Mouse (Mus musculus): Measurements from ENCODE around the gene Tmem41b.

Gene Tmem41b

GRCm38 (mm10) chr7:109924965-109925364, 61.8 kb downstream of the Tmem41b start:
- no peak for TF ChIP-seq NANOG (IDR thresholded peaks at IDR 0.05; ENCODE audit: borderline replicate concordance, low read length)
- no peak for TF ChIP-seq CTCF (conservative IDR thresholded peaks at IDR 0.05; ENCODE audit: low read length)
- no peak for TF ChIP-seq POU5F1 (IDR thresholded peaks at IDR 0.05; ENCODE audit: borderline replicate concordance, low read length)
- H3K9me3 ChIP-seq (ENCODE audit: low read length), result no peaks in the 10 kb centered on the region
- no peak overlapping the region for H3K4me3 ChIP-seq (replicated peaks; ENCODE audit: low read length)
- H3K4me1 ChIP-seq (replicated peaks; ENCODE audit: low read depth, low read length), result peaks cover 4% of the 10 kb centered on the region
- H3K27me3 ChIP-seq (ENCODE audit: insufficient read depth, low read length), result no peaks in the 10 kb centered on the region
- peaks cover 26% of the 10 kb centered on the region for H3K36me3 ChIP-seq (ENCODE audit: insufficient read depth, low read length)

- peaks cover 4% of the 10 kb centered on the region for H3K4me1 ChIP-seq (replicated peaks; ENCODE audit: low read depth, low read length)
- H3K4me3 ChIP-seq (replicated peaks; ENCODE audit: low read length), result no peak overlapping the region
- H3K9me3 ChIP-seq (ENCODE audit: low read length), result no peaks in the 10 kb centered on the region
- H3K36me3 ChIP-seq (ENCODE audit: insufficient read depth, low read length), result peaks cover 39% of the 10 kb centered on the region
- H3K27me3 ChIP-seq (ENCODE audit: insufficient read depth, low read length), result no peaks in the 10 kb centered on the region
- TF ChIP-seq CTCF (conservative IDR thresholded peaks at IDR 0.05; ENCODE audit: low read length), result no peak
- no peak for TF ChIP-seq NANOG (IDR thresholded peaks at IDR 0.05; ENCODE audit: borderline replicate concordance, low read length)
- no peak for TF ChIP-seq POU5F1 (IDR thresholded peaks at IDR 0.05; ENCODE audit: borderline replicate concordance, low read length)
These were observed 63.8 kb downstream of the Tmem41b start for GRCm38 (mm10) chr7:109922889-109923288.
